Mouse (Mus musculus) small intestine, adult 2 months (tissue): ENCODE results near the gene Ttc7b. TPM values are rescaled to one million over a fixed set of nuclear protein-coding genes. Genes with fewer than 3 reads are reported as not detected.

Experiments
- H3K27ac ChIP-seq: fragments of 200-500 bp; 2 replicates; pipeline ENCODE4 v1.5.1; 2012; ENCODE audit warnings: low read depth, low read length, control low read depth, inconsistent platforms; ENCODE audit not compliant: insufficient read depth
- H3K27me3 ChIP-seq: fragments of 200-500 bp; 2 replicates; pipeline ENCODE4 v1.6.1; 2012; ENCODE audit warnings: mild to moderate bottlenecking, moderate library complexity, low read length, inconsistent platforms; ENCODE audit not compliant: control insufficient read depth, insufficient read depth
- H3K36me3 ChIP-seq: fragments of 200-500 bp; 2 replicates; pipeline ENCODE4 v1.6.1; 2012; ENCODE audit warnings: mild to moderate bottlenecking, low read length, control low read depth, inconsistent platforms; ENCODE audit not compliant: control insufficient read depth, insufficient read depth
- H3K4me1 ChIP-seq: fragments of 200-500 bp; 2 replicates; pipeline ENCODE4 v1.6.1; 2012; ENCODE audit warnings: low read length, inconsistent platforms, mixed read lengths; ENCODE audit not compliant: control insufficient read depth, insufficient read depth, insufficient read length
- H3K4me3 ChIP-seq: fragments of 200-500 bp; 2 replicates; pipeline ENCODE4 v1.5.1; 2012; ENCODE audit warnings: low read depth, mild to moderate bottlenecking, control low read depth, inconsistent platforms, low read length, moderate library complexity
- CTCF ChIP-seq: fragments of 200-500 bp; IDR thresholded peaks from 2 replicates; pipeline ENCODE4 v1.5.1; 2012; ENCODE audit warnings: low read depth, mild to moderate bottlenecking, control low read depth, inconsistent platforms, low read length, moderate library complexity, mixed read lengths; ENCODE audit not compliant: insufficient replicate concordance, insufficient read length; ENCODE audit errors: extremely low read depth
- POLR2A ChIP-seq: fragments of 200-500 bp; IDR thresholded peaks from 2 replicates; pipeline ENCODE4 v1.6.1; 2012; ENCODE audit warnings: low read depth, mild to moderate bottlenecking, control low read depth, inconsistent platforms, low read length, moderate library complexity
- WGBS: fragments of 180-500 bp; shearing (Covaris S2); methylation state at CpG from one replicate; pipeline ENCODE4 v1.1.7; 2018; 5-methylcytosine and 5-hydroxymethylcytosine counted together
- polyA plus RNA-seq: library from polyadenylated mRNA; depleted of rRNA; stranded (reverse); fragments of >200 nt; gene quantifications from 2 replicates; pipeline ENCODE4 v1.2.3, GENCODE M21; 2012

Gene Ttc7b
- polyA plus RNA-seq, 1 experiment: 13.0 TPM

DNA sequence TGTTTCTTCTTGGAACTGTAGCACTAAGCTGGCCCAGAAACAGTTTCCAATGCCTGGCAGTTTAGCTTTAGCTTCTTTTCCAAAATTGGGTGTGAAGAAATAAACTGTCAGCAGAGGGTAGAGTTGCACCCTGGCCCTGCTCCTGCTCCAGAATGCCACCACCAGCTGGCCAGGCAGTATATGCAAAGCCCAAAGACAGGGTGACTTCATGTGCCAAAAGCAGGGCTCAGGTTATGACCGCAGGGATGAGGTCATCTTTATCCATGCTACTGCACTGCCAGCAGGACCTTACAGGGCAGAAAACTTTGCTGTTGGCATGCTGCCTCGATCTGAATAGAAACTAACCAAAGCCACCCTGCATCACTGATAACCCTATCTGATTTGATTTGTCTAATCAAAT is 65.2 kb downstream of the Ttc7b start:
- Histone ChIP-seq H3K27ac (no peak overlapping the region), H3K4me3 (no peak overlapping the region), H3K27me3 (no peaks in the 10 kb centered on the region), H3K4me1 (no peaks in the 10 kb centered on the region), H3K36me3 (no peaks in the 10 kb centered on the region)
- WGBS: 40% methylated on average over 2 of the region's 2 CpGs
- no peak for TF ChIP-seq POLR2A
- no peak for TF ChIP-seq CTCF

- WGBS: 84% methylated on average over 12 of the region's 12 CpGs
- H3K27ac ChIP-seq: no peak overlapping the region
- H3K27me3 ChIP-seq: no peaks in the 10 kb centered on the region
- TF ChIP-seq CTCF (no peak), POLR2A (no peak)
- no peak overlapping the region for H3K4me3 ChIP-seq
- peaks cover 2% of the 10 kb centered on the region; the same call in 1 of the 2 replicates for H3K4me1 ChIP-seq
- H3K36me3 ChIP-seq: no peaks in the 10 kb centered on the region
These were observed 72.8 kb downstream of the Ttc7b start for GRCm38 (mm10) chr12:100447701-100448277.

GRCm38 (mm10) chr12:100447161-100447560 is 73.5 kb downstream of the Ttc7b start:
- Histone ChIP-seq H3K36me3 (no peaks in the 10 kb centered on the region), H3K4me3 (no peak overlapping the region), H3K27me3 (no peaks in the 10 kb centered on the region), H3K27ac (no peak overlapping the region), H3K4me1 (peaks cover 2% of the 10 kb centered on the region; the same call in 1 of the 2 replicates)
- TF ChIP-seq CTCF (no peak), POLR2A (no peak)
- 65% methylated on average over 6 of the region's 6 CpGs for WGBS

DNA sequence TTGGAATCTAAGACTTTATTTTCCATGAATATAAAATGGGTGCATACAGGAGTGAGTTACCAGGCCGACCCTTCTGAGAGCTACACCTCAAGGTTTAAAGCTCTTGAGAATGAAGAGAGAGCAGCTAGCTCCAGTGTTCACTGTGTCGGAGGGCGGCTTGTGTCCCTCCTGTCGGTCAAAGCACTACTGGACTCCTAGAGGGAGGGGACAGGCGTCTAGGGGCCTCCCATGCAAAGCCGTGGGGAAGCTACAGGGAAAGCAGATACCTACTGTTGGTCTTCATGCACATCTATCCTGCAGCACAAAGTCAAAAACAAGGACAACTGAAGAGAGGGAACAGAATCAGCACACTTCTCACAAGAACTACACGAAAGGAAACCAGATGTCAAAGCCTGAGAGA is 74.9 kb downstream of the Ttc7b start:
- TF ChIP-seq POLR2A (no peak), CTCF (no peak)
- WGBS: 95% methylated on average over 7 of the region's 7 CpGs

DNA sequence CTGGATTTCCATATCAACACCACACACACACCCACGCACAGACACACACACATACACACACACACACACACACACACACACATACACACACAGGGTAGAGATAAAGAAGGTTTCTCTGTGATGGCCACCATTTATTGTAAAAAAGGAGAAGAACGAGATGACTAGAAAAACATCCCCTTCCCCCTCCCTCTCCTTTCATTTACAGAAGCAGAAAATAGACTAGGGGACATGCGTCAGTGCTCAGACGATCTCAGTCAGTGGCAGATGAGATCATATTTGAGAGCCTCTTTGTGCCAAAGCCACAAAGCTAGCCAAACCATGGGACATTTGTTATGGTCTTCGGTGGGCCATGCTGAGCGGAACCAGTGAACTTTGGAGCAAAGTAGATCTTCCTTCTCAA is 75.4 kb downstream of the Ttc7b start:
- WGBS: 84% methylated on average over 6 of the region's 6 CpGs
- Histone ChIP-seq H3K36me3 (no peaks in the 10 kb centered on the region), H3K27me3 (no peaks in the 10 kb centered on the region), H3K4me3 (no peak overlapping the region), H3K4me1 (peaks cover 6% of the 10 kb centered on the region; the same call in 1 of the 2 replicates), H3K27ac (no peak overlapping the region)
- no peak for TF ChIP-seq CTCF
- no peak for TF ChIP-seq POLR2A

More for the DNA sequence above, 74.9 kb downstream of the Ttc7b start:
- Histone ChIP-seq H3K4me3 (no peak overlapping the region), H3K27ac (no peak overlapping the region), H3K4me1 (peaks cover 2% of the 10 kb centered on the region; the same call in 1 of the 2 replicates), H3K36me3 (no peaks in the 10 kb centered on the region), H3K27me3 (no peaks in the 10 kb centered on the region)

DNA sequence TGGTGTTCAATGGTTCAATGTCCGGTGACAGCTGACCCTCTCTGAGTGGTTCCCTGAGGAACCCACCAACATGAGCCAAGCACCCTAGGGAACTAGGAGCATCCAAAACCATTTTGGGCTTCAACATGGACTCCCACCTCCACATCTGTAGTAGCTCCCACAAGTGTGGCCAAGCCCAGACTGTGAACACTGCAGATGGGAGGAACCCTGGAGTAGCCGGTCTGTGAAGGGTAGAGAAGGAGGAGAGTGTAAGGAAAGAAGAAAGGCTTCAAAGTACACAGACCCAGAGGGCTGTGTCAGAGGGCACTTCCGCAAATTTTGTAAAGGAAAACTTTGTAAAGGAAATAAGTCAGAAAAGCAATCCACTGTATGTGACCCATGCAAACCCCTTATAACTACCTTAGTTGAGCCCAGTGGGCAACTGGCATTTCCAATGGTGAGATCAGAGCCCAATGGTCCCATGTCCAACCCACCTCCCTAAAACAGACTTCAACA is 75.9 kb downstream of the Ttc7b start:
- H3K27ac ChIP-seq: no peak overlapping the region
- WGBS: 95% methylated on average over 3 of the region's 3 CpGs
- H3K4me3 ChIP-seq: no peak overlapping the region
- H3K27me3 ChIP-seq: no peaks in the 10 kb centered on the region
- TF ChIP-seq POLR2A (no peak), CTCF (no peak)
- H3K4me1 ChIP-seq: peaks cover 8% of the 10 kb centered on the region; the same call in 1 of the 2 replicates
- H3K36me3 ChIP-seq: no peaks in the 10 kb centered on the region

DNA sequence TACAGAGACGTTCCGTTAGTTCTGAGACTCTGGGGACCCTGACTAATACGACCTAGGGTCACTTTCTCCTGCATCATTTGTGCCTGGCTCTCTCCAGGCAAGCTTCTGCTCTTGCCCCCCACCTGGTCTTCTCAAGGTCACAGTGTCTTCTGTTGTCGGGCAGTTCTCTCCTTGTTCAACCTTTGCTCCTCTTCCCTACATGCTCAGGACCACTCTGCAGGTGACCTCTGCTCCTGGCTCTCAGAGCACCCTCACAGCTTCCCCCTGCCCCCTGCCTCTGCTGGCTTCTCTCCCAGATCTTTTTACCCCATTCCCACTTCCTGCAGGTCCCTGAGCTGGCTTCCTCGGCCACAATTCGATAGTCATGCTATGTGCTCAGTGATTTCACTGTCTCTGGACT is 77.2 kb downstream of the Ttc7b start:
- no peak for TF ChIP-seq CTCF
- TF ChIP-seq POLR2A: no peak
- WGBS: 66% methylated on average over 6 of the region's 6 CpGs
- H3K36me3 ChIP-seq: no peaks in the 10 kb centered on the region
- no peak overlapping the region for H3K27ac ChIP-seq
- H3K4me1 ChIP-seq: peaks cover 12% of the 10 kb centered on the region; the same call in 1 of the 2 replicates
- H3K4me3 ChIP-seq: no peak overlapping the region
- H3K27me3 ChIP-seq: no peaks in the 10 kb centered on the region

GRCm38 (mm10) chr12:100441609-100442008 is 79.0 kb downstream of the Ttc7b start:
- Histone ChIP-seq H3K36me3 (no peaks in the 10 kb centered on the region), H3K27me3 (no peaks in the 10 kb centered on the region), H3K4me3 (no peak overlapping the region), H3K4me1 (peaks cover 12% of the 10 kb centered on the region; the same call in 1 of the 2 replicates), H3K27ac (no peak overlapping the region)
- TF ChIP-seq CTCF (no peak), POLR2A (no peak)
- 76% methylated on average over 4 of the region's 4 CpGs for WGBS
